9 mouse cellular contexts compared by ENCODE assay signal in genomic region chr4:99194826-99195225, GRCm38 (mm10). TPM values are rescaled to one million over a fixed set of nuclear protein-coding genes. Genes with fewer than 3 reads are reported as not detected.
DNase-seq lines count a peak whose midpoint lies in the region; ATAC-seq and TF ChIP-seq lines count a peak whose summit lies in the region.
"Had no signal": no experiment of that assay in that cellular context is flagged by ENCODE, and none has a peak within 500 bp of the region (broad histone marks: within the 10 kb centered on the region; RNA-seq: fewer than 3 reads in every experiment).

No protein-coding gene starts in this region.

- H3K36me3 ChIP-seq in heart, embryonic 11.5 days (ENCODE audit: control insufficient read depth, insufficient read depth, low read length) = no peaks in the 10 kb centered on the region
- H3K36me3 ChIP-seq in ES-E14 (ENCODE audit: control insufficient read depth, insufficient read depth, low read length, poor library complexity, severe bottlenecking) = no peaks in the 10 kb centered on the region
- no peaks in the 10 kb centered on the region for H3K36me3 ChIP-seq in forebrain, embryonic 14.5 days (ENCODE audit: control insufficient read depth, insufficient read depth, low read length)
- H3K36me3 ChIP-seq in liver, embryonic 16.5 days (ENCODE audit: control insufficient read depth, insufficient read depth) = no peaks in the 10 kb centered on the region

- ATAC-seq in heart, embryonic 11.5 days (replicated peaks; ENCODE audit: insufficient number of reproducible peaks, low FRiP score, low TSS enrichment) = no peak
- no peak for ATAC-seq in forebrain, embryonic 14.5 days
- no peak for ATAC-seq in liver, embryonic 16.5 days (ENCODE audit: low read depth)

- in situ Hi-C loops in ES-E14 (cut with MboI; ENCODE audit: low sequenced_read_pairs in 2 of 2, unreplicated experiment in 2 of 2) = loop anchor here in 1 of 2 experiments (25.0 kb wide), 1 partner anchor 483 kb away; no protein-coding TSS in a partner anchor

- H3K27ac ChIP-seq in heart, embryonic 11.5 days (ENCODE audit: low read depth, low read length) = no peak overlapping the region
- H3K27ac ChIP-seq in ES-E14 (ENCODE audit: insufficient read depth, low read depth, low read length, poor library complexity, severe bottlenecking) = no peak overlapping the region
- no peak overlapping the region for H3K27ac ChIP-seq in forebrain, embryonic 14.5 days (ENCODE audit: low read depth, low read length)
- peak overlapping the region; percentile 64 for H3K27ac ChIP-seq in liver, embryonic 16.5 days (ENCODE audit: low read length)

- H3K9ac ChIP-seq in heart, embryonic 11.5 days (ENCODE audit: low read depth, low read length) = peak overlapping the region; percentile 94
- no peak overlapping the region for H3K9ac ChIP-seq in ES-E14 (ENCODE audit: insufficient read depth, low read depth, low read length, poor library complexity, severe bottlenecking)
- peak overlapping the region; percentile 80 for H3K9ac ChIP-seq in forebrain, embryonic 14.5 days (ENCODE audit: low read length)
- H3K9ac ChIP-seq in liver, embryonic 16.5 days (ENCODE audit: low read depth, low read length) = peak overlapping the region; percentile 76; the same call in 1 of the 2 replicates

- H3K4me1 ChIP-seq in heart, embryonic 11.5 days (ENCODE audit: control insufficient read depth, insufficient read depth, low read length) = no peaks in the 10 kb centered on the region; the same call in 1 of the 2 replicates
- peaks cover 2% of the 10 kb centered on the region in 2 experiments; a peak in 2 of 4 replicates for H3K4me1 ChIP-seq in ES-E14 (ENCODE audit: control insufficient read depth in 2 of 2, insufficient read depth in 2 of 2, low read length in 2 of 2, poor library complexity in 1 of 2)
- H3K4me1 ChIP-seq in forebrain, embryonic 14.5 days (ENCODE audit: control insufficient read depth, insufficient read depth, low read length) = no peaks in the 10 kb centered on the region
- peaks cover 6% of the 10 kb centered on the region; the same call in 1 of the 2 replicates for H3K4me1 ChIP-seq in liver, embryonic 16.5 days (ENCODE audit: control insufficient read depth, low read depth, low read length)

- no peaks in the 10 kb centered on the region for H3K9me3 ChIP-seq in heart, embryonic 11.5 days (replicated peaks; ENCODE audit: control insufficient read depth, low read length)
- no peaks in the 10 kb centered on the region for H3K9me3 ChIP-seq in ES-E14 (ENCODE audit: control insufficient read depth, insufficient read depth, low read depth, low read length)
- no peaks in the 10 kb centered on the region for H3K9me3 ChIP-seq in forebrain, embryonic 14.5 days (replicated peaks; ENCODE audit: control insufficient read depth, low read length)
- H3K9me3 ChIP-seq in liver, embryonic 16.5 days (replicated peaks; ENCODE audit: control insufficient read depth, low read length) = no peaks in the 10 kb centered on the region

- DNase-seq in heart, adult 18-20 months = no peak
- DNase-seq in ES-E14 (ENCODE audit: low read depth, low spot score) = no peak
- DNase-seq in forebrain, embryonic 14.5 days (ENCODE audit: low spot score) = no peak
- no peak for DNase-seq in thymus, postnatal 10 days (ENCODE audit: low spot score in 2 of 2)
- no peak for DNase-seq in spleen, adult 12 weeks (ENCODE audit: low spot score)
- DNase-seq in lung, postnatal 10 days = no peak
- DNase-seq: right cerebral cortex, postnatal 25 days had no signal

- H3K4me2 ChIP-seq in heart, embryonic 11.5 days = peak overlapping the region; percentile 65
- H3K4me2 ChIP-seq in forebrain, embryonic 14.5 days (ENCODE audit: low read length) = peak overlapping the region; percentile 63
- H3K4me2 ChIP-seq in liver, embryonic 16.5 days (ENCODE audit: low read depth, low read length) = peak overlapping the region; percentile 88

- no peaks in the 10 kb centered on the region for H3K27me3 ChIP-seq in heart, embryonic 11.5 days (ENCODE audit: control insufficient read depth, insufficient read depth, low read length)
- H3K27me3 ChIP-seq in forebrain, embryonic 14.5 days (replicated peaks; ENCODE audit: control insufficient read depth, insufficient read depth, low read length) = no peaks in the 10 kb centered on the region
- no peaks in the 10 kb centered on the region for H3K27me3 ChIP-seq in liver, embryonic 16.5 days (ENCODE audit: control insufficient read depth, insufficient read depth, low read depth, low read length)

- 25% methylated on average over 5 of the region's 5 CpGs for WGBS in heart, embryonic 11.5 days (ENCODE audit: insufficient replicate concordance)
- WGBS in forebrain, embryonic 14.5 days = 42% methylated on average over 5 of the region's 5 CpGs
- WGBS in liver, embryonic 16.5 days (ENCODE audit: insufficient replicate concordance) = 18% methylated on average over 5 of the region's 5 CpGs

- H3K4me3 ChIP-seq in heart, embryonic 11.5 days (ENCODE audit: low read depth, low read length) = peak overlapping the region; percentile 77
- peak overlapping the region; percentile 74 to 98 for H3K4me3 ChIP-seq in ES-E14 (ENCODE audit: insufficient read depth in 1 of 2, low read depth in 1 of 2, low read length in 2 of 2, poor library complexity in 1 of 2, severe bottlenecking in 1 of 2)
- H3K4me3 ChIP-seq in forebrain, embryonic 14.5 days (ENCODE audit: low read depth, low read length) = peak overlapping the region; percentile 67
- H3K4me3 ChIP-seq in liver, embryonic 16.5 days (ENCODE audit: low read depth, low read length) = peak overlapping the region; percentile 70

TF ChIP-seq in ES-E14, 5 proteins besides CTCF, POLR2A, EP300 and RAD21:
- no peak for TF ChIP-seq MAFK (IDR thresholded peaks at IDR 0.05; ENCODE audit: insufficient read depth, low read depth, low read length)
- no peak for TF ChIP-seq ZNF384 (IDR thresholded peaks at IDR 0.05; ENCODE audit: low read depth, low read length)
- no peak for TF ChIP-seq ZC3H11A (IDR thresholded peaks at IDR 0.05; ENCODE audit: borderline replicate concordance, low read depth, low read length)
- TF ChIP-seq HCFC1 (IDR thresholded peaks at IDR 0.05; ENCODE audit: borderline replicate concordance, insufficient read depth, low read length) = no peak
- TF ChIP-seq CHD2 (IDR thresholded peaks at IDR 0.05; ENCODE audit: low read depth, low read length) = no peak

RNA-seq across cellular contexts. Expression of gene Atg4c, which starts 1.1 kb away (rescaled TPM):
- polyA plus RNA-seq in heart, embryonic 11.5 days (2014; fragmentation: Nextera tagmentation; extraction: Ambion mirVana) = 11.0 and 12.4 TPM in 2 replicates
- 1 to 10 TPM; 5.7 to 6.3 TPM for total RNA-seq in heart, adult 18-20 months (2021)
- total RNA-seq in ES-E14 (2012; rRNA removed) = 1.4 and 2.6 TPM in 2 replicates
- 12.9 and 16.7 TPM in 2 replicates for polyA plus RNA-seq in forebrain, embryonic 14.5 days (2014; fragmentation: Nextera tagmentation; extraction: Ambion mirVana)
- 4.6 and 5.0 TPM in 2 replicates for polyA plus RNA-seq in liver, embryonic 16.5 days (2015; fragmentation: Nextera tagmentation; extraction: Ambion mirVana)
